Mouse (Mus musculus): Measurements from ENCODE around the gene Ppp2r5b.

DNA sequence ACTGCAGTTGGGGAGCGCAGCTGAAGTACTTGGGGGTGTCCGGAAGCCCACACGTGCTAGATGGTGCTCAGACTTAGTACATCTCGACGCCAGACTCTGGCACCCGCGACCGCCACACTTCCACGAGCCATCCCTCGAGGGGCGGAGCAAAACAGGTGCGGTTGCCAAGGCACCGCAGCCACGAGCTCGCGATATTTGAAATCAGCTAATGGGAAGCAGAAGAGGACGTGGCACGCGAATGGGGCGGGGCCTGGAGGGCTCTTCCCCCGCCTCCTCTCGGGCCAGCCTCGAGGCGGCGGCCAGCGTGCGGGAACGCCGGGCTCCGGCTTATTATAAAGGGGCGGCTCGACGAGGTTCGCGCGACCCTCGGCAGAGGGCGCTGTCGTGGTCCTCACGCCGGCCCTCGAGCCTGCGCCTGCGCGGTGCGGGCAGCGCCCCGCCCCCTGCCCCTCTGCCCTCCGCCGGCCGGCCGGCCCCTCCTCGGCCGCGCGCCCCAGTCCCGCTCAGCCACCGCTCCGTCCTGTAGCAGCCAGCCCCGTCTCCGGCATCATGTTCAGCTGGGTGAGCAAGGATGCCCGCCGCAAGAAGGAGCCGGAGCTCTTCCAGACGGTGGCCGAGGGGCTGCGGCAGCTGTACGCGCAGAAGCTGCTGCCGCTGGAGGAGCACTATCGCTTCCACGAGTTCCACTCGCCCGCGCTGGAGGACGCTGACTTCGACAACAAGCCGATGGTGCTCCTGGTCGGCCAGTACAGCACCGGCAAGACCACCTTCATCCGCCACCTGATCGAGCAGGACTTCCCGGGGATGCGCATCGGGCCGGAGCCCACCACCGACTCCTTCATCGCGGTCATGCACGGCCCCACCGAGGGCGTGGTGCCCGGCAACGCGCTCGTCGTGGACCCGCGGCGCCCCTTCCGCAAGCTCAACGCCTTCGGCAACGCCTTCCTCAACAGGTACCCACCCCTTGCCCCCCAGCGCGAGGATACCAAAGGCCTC, 41.1 kb upstream of the Ppp2r5b start, which contains the start of gene Ehd1:
- peak; percentile 58 for TF ChIP-seq POLR2A (IDR thresholded peaks at IDR 0.05; ENCODE audit: borderline replicate concordance, insufficient read depth, low read length)
- peak; percentile 60 for TF ChIP-seq CTCF (IDR thresholded peaks at IDR 0.05; ENCODE audit: borderline replicate concordance, insufficient read depth, low read depth, low read length)
